Mouse (Mus musculus) heart, postnatal 0 days (tissue): ENCODE results near the gene Rhoj. TPM values are rescaled to one million over a fixed set of nuclear protein-coding genes. Genes with fewer than 3 reads are reported as not detected.

ENCODE experiments used
- ATAC-seq: fragments of 200-750 bp; cut with Nextera tagmentation; 2 replicates; pipeline ENCODE4 v1.8.0; 2017; ENCODE audit warnings: low read depth, moderate number of reproducible peaks, moderate library complexity; ENCODE audit not compliant: insufficient read depth
- DNase-seq: peaks from one replicate; pipeline ENCODE4 v3.0.0-alpha.2; 2016; ENCODE audit warnings: low spot score
- H3K27ac ChIP-seq: fragments of 300-500 bp; sonication (generic); 2 replicates; pipeline ENCODE4 v1.5.1; 2014; ENCODE audit warnings: low read depth, mild to moderate bottlenecking
- H3K27me3 ChIP-seq: fragments of 300-500 bp; sonication (generic); 2 replicates; pipeline ENCODE4 v1.6.1; 2014; ENCODE audit warnings: low read length, mixed read lengths; ENCODE audit not compliant: control insufficient read depth, insufficient read depth
- H3K36me3 ChIP-seq: fragments of 300-500 bp; sonication (generic); replicated peaks from 2 replicates; pipeline ENCODE4 v1.6.1; 2014; ENCODE audit warnings: low read length, mixed read lengths; ENCODE audit not compliant: control insufficient read depth, insufficient read depth
- H3K4me1 ChIP-seq: fragments of 300-500 bp; sonication (generic); 2 replicates; pipeline ENCODE4 v1.6.1; 2014; ENCODE audit warnings: antibody characterized with exemption; ENCODE audit not compliant: control insufficient read depth, insufficient read depth
- H3K4me2 ChIP-seq: fragments of 300-500 bp; sonication (generic); 2 replicates; pipeline ENCODE4 v1.6.1; 2014; ENCODE audit warnings: low read depth, mild to moderate bottlenecking, low read length, moderate library complexity
- H3K4me3 ChIP-seq: fragments of 300-500 bp; sonication (generic); 2 replicates; pipeline ENCODE4 v1.5.1; 2014; ENCODE audit warnings: low read depth, low read length
- H3K9ac ChIP-seq: fragments of 300-500 bp; sonication (generic); replicated peaks from 2 replicates; pipeline ENCODE4 v1.6.1; 2014; ENCODE audit warnings: low read depth, low read length, mixed read lengths
- H3K9me3 ChIP-seq: fragments of 300-500 bp; sonication (generic); replicated peaks from 2 replicates; pipeline ENCODE4 v1.6.1; 2016; ENCODE audit warnings: low read length; ENCODE audit not compliant: control insufficient read depth
- CTCF ChIP-seq: IDR thresholded peaks from 2 replicates; pipeline ENCODE4 v1.5.1; 2016; ENCODE audit warnings: antibody characterized with exemption, control low read depth, low read depth
- EP300 ChIP-seq: IDR thresholded peaks from 2 replicates; pipeline ENCODE4 v1.6.1; 2016; ENCODE audit warnings: antibody characterized with exemption, low read depth
- WGBS: fragments of 180-500 bp; shearing (Covaris S2); extraction: QIAGEN DNeasy Blood & Tissue Kit; methylation state at CpG from one replicate; pipeline ENCODE4 v1.1.7; 2014; 5-methylcytosine and 5-hydroxymethylcytosine counted together
- polyA plus RNA-seq: library from polyadenylated mRNA; unstranded; fragments of >200 nt; fragmentation: Nextera tagmentation; extraction: Ambion mirVana; gene quantifications from 2 replicates; pipeline ENCODE4 v1.2.1, GENCODE M21; 2015
- total RNA-seq: library from RNA; depleted of rRNA; stranded (reverse); fragments of >200 nt; gene quantifications from 2 replicates; pipeline ENCODE4 v1.2.3, GENCODE M21; 2014; ENCODE audit warnings: low replicate concordance

Rhoj gene
- total and polyA plus RNA-seq, 2 experiments from 2014 or later, result 42.9 to 107 TPM

- no peak for DNase-seq
- Histone ChIP-seq H3K27me3 (no peaks in the 10 kb centered on the region), H3K4me1 (no peaks in the 10 kb centered on the region), H3K36me3 (no peaks in the 10 kb centered on the region), H3K4me2 (no peak overlapping the region), H3K9ac (no peak overlapping the region), H3K4me3 (no peak overlapping the region), H3K27ac (no peak overlapping the region), H3K9me3 (no peaks in the 10 kb centered on the region)
- TF ChIP-seq CTCF, result no peak
- no peak for TF ChIP-seq EP300
- no peak for ATAC-seq
- 78% methylated on average over 8 of the region's 8 CpGs for WGBS
These were observed 79.0 kb downstream of the Rhoj start for GRCm38 (mm10) chr12:75387156-75387555.

DNA sequence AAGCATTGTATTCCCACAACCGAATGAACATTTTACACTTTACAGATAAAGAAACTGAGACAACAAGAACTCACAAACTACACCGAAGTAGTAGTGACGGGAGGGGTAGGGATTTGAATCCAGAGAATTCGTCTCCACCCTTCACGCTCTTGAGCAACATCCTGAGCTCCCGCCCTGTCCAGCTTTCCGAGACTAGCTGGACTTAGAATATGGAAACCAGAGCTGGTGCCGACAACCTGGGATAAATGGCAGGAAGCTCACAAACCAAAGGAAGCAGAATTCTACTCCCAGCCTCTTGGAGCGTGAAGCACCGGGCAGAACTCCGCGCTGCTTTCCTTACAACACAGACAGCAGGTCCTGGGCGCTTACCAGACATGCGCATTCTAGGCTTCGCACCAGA, 79.7 kb downstream of the Rhoj start:
- Histone ChIP-seq H3K27me3 (no peaks in the 10 kb centered on the region), H3K4me1 (no peaks in the 10 kb centered on the region), H3K36me3 (no peaks in the 10 kb centered on the region), H3K4me3 (no peak overlapping the region), H3K9me3 (no peaks in the 10 kb centered on the region), H3K9ac (no peak overlapping the region), H3K27ac (0 out of 2 replicates have a peak overlapping the region, but pooled peaks have one; percentile 8), H3K4me2 (no peak overlapping the region)
- DNase-seq (no peak), ATAC-seq (no peak)
- WGBS, result 59% methylated on average over 15 of the region's 15 CpGs
- TF ChIP-seq EP300, result no peak
- no peak for TF ChIP-seq CTCF

- 83% methylated on average over 9 of the region's 9 CpGs for WGBS
- no peak for DNase-seq
These were observed 80.4 kb downstream of the Rhoj start for GRCm38 (mm10) chr12:75388521-75388920.

DNA sequence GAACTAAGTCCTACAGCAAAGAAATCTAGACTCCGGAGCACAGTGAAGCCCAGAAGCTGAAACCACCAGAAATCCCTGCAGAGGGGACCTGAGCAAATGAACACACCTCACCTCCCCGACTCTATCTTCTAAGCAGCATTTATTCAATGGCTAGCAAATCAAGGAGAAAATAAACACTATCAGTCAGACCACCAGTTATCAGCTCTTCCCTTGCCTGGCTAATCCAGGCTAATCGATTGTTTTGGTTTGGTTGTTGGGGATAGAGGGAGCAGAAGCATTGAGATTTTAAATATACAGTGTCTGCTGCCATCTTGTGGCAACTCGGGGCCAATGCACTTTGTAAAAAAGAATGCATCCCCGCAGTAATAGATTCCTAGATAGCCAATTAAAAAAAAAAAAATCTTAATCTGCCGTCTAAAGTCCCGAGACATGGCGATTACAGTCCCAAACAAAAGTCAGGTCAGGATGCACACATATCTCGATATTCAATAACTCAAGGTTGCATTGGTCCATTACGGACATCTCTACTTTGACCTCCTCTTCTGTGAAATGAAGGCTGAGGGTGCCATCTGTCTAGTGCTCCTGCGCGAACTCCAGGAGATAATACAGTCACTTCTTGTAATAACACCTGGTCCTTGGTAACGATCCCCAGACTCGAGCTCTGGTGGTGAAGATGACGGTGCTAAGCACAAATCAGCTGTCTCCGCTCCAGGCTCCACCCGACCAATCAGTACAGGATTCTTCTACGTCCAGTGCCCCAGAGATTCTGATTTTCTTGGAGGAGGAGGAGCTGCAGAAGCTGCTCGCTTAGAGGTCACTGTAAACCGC, 81.4 kb downstream of the Rhoj start:
- no peaks in the 10 kb centered on the region for H3K9me3 ChIP-seq
- no peaks in the 10 kb centered on the region for H3K36me3 ChIP-seq
- WGBS, result 40% methylated on average over 20 of the region's 20 CpGs
- ATAC-seq, result no peak
- H3K4me3 ChIP-seq, result no peak overlapping the region
- H3K27ac ChIP-seq, result no peak overlapping the region
- H3K9ac ChIP-seq, result no peak overlapping the region
- no peaks in the 10 kb centered on the region for H3K27me3 ChIP-seq
- no peak overlapping the region for H3K4me2 ChIP-seq
- H3K4me1 ChIP-seq, result no peaks in the 10 kb centered on the region
- DNase-seq, result no peak
- TF ChIP-seq CTCF (peak; percentile 68), EP300 (no peak)

More at GRCm38 (mm10) chr12:75388521-75388920, 80.4 kb downstream of the Rhoj start:
- H3K4me3 ChIP-seq, result no peak overlapping the region
- no peak for ATAC-seq
- no peaks in the 10 kb centered on the region for H3K27me3 ChIP-seq
- no peaks in the 10 kb centered on the region for H3K4me1 ChIP-seq
- H3K9me3 ChIP-seq, result no peaks in the 10 kb centered on the region
- no peak overlapping the region for H3K9ac ChIP-seq
- no peak overlapping the region for H3K4me2 ChIP-seq
- no peak for TF ChIP-seq EP300
- no peak for TF ChIP-seq CTCF
- no peaks in the 10 kb centered on the region for H3K36me3 ChIP-seq
- H3K27ac ChIP-seq, result no peak overlapping the region

- Histone ChIP-seq H3K4me3 (no peak overlapping the region), H3K4me1 (no peaks in the 10 kb centered on the region), H3K27me3 (no peaks in the 10 kb centered on the region), H3K9ac (no peak overlapping the region), H3K27ac (no peak overlapping the region), H3K9me3 (no peaks in the 10 kb centered on the region), H3K4me2 (no peak overlapping the region), H3K36me3 (0 out of 2 replicates have a peak, but pooled peaks cover 10% of the 10 kb centered on the region)
- ATAC-seq, result no peak
- 82% methylated on average over 9 of the region's 9 CpGs for WGBS
- no peak for DNase-seq
- TF ChIP-seq EP300 (no peak), CTCF (no peak)
These were observed 83.4 kb downstream of the Rhoj start for GRCm38 (mm10) chr12:75391526-75391925.
